Mouse (Mus musculus) liver (tissue): ENCODE data around the gene Slc12a3.
A peak's percentile ranks its signal among the peaks of the same experiment; 100 is the strongest.

Experiments used
- DNase-seq: peaks from one replicate; pipeline ENCODE4 v3.0.0-alpha.2; 2020; ENCODE audit warnings: mixed read lengths

Slc12a3 gene

DNA sequence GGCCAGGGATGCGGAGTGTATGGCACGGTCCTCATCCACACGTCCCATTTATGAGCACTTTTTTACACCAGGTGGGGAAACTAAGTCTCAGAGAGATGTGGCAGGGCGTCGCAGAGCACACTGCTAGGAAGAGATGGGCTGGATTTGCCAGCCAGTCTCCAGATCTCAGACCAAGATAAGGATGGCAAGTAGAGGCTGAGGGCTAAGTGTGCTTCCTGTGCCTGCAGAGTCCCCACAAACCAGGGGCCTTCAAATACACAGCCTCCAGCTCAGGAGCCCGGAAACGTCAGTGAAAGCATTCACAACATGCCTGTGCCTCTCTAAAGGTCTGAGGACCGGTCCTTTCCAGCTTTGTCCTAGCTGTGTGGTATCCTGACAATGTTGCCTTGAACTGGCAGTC lies 8.6 kb downstream of the Slc12a3 start:
- DNase-seq: no peak

DNA sequence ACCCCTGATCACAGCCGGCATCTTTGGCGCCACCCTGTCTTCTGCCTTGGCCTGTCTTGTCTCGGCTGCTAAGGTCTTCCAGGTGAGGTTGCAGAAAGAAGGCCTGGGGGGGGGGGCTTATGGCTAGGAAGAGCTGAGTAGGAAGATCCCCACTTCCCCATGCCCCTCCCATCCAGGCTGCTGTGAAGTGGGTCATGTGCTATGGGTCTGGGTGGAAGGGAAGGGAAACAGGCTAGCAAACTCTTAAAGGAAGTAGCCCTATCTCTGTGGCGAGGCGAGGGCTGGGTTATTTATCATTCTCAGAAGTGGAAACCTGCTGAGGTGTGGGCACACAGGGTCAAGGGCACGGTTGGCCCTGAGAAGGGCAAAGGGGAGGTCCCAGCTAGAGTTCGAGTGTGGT lies 11.8 kb downstream of the Slc12a3 start:
- no peak for DNase-seq

DNA sequence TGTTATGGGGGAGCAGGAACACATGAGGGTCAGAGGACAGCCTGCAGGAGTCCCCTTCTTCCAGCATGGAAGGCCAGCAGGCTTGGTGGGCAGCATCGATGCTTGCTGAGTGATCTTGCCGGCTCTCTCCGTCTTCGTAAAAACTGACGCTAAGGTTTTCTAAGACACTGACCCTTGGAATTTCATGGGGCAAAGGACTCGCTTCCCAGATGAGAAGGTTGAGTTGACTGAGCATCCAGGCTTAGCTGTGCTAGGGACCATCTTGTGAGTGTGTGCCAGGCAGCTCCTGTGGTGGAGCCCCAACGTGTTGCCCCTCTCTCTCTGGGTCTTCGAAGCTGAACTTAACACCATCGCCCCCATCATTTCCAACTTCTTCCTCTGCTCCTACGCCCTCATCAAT lies 13.7 kb downstream of the Slc12a3 start:
- no peak for DNase-seq

- DNase-seq: peak; percentile 77
These were observed 14.3 kb downstream of the Slc12a3 start for GRCm38 (mm10) chr8:94343290-94343689.

- no peak for DNase-seq
These were observed 14.8 kb downstream of the Slc12a3 start for GRCm38 (mm10) chr8:94343778-94344320.

- no peak for DNase-seq
These were observed 16.7 kb downstream of the Slc12a3 start for GRCm38 (mm10) chr8:94345657-94346056.

GRCm38 (mm10) chr8:94346264-94346663 lies 17.3 kb downstream of the Slc12a3 start:
- DNase-seq: no peak

GRCm38 (mm10) chr8:94348425-94348824 lies 19.4 kb downstream of the Slc12a3 start:
- DNase-seq: no peak

GRCm38 (mm10) chr8:94354069-94354531 lies 25.1 kb downstream of the Slc12a3 start:
- no peak for DNase-seq

DNA sequence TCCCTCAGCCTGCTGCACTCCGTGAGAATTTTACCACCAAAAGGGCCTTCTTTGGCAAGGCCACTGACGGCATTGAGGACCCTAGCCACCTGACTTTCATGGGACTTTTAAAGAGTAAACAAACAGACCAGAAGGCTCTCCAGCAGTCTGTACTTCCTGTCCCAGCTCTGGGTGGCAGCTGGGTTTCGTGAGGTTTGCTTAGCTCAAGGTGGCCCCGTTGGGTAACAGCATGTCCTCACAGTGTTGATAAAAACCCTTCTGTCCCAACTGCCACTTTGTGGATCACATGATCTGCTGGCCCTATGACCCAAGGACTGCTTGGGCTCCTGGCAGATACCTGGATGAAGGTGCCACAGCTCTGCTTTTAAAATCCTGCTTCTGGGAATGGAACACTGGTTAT lies 25.6 kb downstream of the Slc12a3 start:
- DNase-seq: no peak

DNA sequence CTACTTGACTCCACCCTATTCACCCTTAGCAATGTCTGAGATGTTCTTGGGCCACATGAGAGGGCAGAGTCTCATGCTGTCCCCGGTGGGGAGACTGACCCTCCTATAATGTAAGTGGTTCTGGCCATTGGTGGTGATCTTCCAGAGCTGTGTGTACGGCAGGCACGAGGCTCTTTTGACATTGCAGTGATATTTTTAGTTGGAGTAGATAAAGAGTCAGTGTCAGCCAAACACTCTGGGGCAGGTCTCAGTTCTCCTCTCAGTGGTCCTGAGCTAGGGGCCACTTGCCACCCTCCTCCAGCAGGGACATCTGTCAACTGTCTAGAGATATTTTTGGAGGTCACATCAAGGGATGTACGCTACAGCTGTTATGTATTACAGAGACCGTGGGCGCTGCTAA lies 28.2 kb downstream of the Slc12a3 start:
- no peak for DNase-seq

- no peak for DNase-seq
These were observed 29.5 kb downstream of the Slc12a3 start for GRCm38 (mm10) chr8:94358541-94358940.

DNA sequence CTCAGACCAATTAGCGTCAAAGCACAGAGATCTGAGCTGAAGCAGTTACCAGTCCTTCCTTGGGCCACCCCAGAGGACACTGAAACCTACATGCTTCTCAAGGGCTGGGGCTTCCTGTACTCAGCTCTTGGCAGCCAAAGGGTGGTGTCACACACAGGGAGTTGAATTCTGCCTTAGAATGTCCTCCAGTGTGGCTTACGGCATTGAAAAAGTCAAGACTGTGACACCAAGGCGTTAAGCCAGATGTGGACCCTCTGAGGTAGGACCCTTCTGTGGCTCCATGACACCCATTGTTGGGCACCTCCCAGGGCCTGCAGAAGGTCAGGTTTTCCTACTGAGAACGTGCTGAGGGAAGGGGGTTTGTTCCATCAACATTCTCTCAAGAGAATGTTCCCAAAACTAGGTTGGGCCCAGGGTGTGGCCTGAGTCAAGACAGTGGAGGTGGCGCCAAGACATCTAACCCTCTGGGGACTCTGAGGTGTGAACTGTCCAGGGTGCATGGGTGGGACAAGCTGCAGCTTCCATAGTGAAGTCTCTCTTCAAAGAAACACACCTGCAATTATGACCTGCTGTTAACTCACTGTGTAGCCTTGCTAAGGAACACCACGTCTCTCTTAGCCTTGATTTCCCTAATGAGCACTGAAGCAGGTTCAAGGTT lies 32.9 kb downstream of the Slc12a3 start:
- no peak for DNase-seq

GRCm38 (mm10) chr8:94362607-94363239 lies 33.7 kb downstream of the Slc12a3 start:
- DNase-seq: no peak

GRCm38 (mm10) chr8:94363288-94363688 lies 34.3 kb downstream of the Slc12a3 start:
- peak; percentile 50 for DNase-seq

DNA sequence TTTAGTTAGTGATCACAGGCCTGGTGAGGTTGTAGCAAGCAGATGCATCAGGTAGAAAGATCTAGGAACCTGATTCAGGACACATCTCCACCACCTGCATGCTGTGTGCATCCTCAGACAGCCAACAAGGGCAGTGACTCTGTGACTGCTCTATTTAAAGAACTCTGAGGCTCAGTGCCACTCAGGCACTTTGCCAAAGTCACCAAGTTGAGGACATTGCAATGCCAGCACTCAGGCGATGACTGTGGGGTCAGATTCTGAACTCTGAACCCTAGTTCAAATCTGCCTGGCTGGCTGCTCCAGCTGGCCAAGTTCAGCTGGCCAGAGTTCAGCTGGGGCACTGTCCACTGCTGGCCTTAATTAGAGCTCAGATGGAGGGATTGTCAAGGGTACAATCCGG lies 34.9 kb downstream of the Slc12a3 start:
- DNase-seq: no peak

DNA sequence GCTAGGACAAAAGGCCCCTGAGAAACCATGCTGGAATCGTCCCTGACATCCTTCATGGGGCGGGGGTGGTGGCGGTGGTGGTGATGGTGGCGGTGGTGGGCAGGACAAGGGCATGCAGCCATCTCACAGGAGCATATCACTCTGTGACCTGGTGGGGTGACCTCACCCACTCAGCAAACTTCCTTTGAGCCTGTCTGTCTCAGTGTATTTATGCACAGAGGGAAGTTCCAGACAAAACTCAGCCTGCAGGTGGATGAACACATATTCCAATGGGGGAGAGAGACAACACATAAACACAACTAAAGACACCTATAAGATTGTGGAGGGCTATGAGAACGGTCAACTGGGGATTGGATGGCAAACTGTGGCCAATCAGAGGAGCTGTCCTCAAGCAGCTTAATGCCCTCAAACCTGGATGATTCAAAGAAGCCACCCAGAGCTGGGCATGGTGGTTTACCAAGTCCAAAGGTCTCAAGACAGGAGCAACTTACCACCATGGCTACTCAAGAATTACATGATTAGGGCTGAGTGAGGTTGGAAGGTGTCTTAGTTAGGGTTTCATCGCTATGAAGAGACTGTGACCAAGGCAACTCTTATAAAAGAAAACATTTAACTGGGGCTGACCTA lies 35.8 kb downstream of the Slc12a3 start:
- DNase-seq: no peak

DNA sequence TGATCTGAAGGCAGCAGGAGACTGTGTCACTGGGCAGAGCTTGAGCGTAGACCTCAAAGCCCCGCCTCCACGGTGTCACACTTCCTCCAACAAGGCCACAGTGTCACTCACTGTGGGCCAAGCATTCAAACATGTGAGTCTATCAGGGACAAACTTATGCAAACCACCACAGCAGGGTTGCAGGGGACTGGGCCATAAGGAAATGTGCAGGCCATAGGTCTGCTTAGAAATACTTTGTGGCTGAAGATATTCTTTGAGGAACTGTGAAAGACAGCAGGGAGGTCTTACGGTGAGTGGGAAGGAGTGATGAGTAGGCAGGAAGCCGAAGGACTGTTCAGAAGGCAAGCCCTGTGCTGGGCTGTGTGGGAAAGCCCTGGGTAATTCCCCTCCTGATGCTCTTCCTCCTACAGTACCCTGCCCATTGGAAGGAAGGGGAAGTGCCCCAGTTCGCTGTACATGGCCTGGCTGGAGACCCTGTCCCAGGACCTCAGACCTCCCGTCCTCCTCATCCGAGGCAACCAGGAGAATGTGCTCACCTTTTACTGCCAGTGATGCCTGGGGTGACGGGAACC lies 36.5 kb downstream of the Slc12a3 start:
- peak; percentile 51 for DNase-seq

- no peak for DNase-seq
These were observed 41.8 kb downstream of the Slc12a3 start for GRCm38 (mm10) chr8:94370839-94371238.

- DNase-seq: no peak
These were observed 44.1 kb downstream of the Slc12a3 start for GRCm38 (mm10) chr8:94372955-94373599.

GRCm38 (mm10) chr8:94375551-94375991 lies 46.6 kb downstream of the Slc12a3 start:
- DNase-seq: peak; percentile 74

DNA sequence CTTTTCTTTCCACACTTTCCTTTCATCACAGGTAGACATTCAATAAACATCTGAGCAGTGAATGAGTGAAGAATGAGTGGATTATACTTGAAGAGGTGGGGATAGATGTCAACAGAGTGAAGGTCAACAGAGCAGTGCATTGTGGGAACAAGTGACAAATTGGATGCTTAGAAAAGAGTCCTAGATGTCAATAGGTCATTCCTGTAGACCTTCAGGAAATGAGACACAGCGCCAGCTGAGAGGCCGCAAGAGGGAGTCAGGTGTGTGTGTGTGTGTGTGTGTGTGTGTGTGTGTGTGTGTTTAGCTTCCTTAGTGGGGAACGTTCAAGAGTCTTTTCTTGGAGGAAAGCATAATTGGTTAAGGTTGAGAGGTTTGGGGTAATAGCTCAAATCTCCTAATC lies 47.2 kb downstream of the Slc12a3 start:
- DNase-seq: no peak

- no peak for DNase-seq
These were observed 47.6 kb downstream of the Slc12a3 start for GRCm38 (mm10) chr8:94376580-94376979.
